Mouse (Mus musculus) heart, postnatal 4 days (tissue): ENCODE data around the gene Rap1b. TPM values are rescaled to one million over a fixed set of nuclear protein-coding genes. Genes with fewer than 3 reads are reported as not detected.

Experiments used
- DNase-seq: peaks from one replicate; pipeline ENCODE4 v3.0.0; 2021
- total RNA-seq, 2 experiments: library from RNA; stranded (reverse); gene quantifications; 2 replicates each; pipeline ENCODE4 v1.2.3; 2021

The Rap1b gene
- total RNA-seq, 2 experiments from 2014 or later, result 101 to 103 TPM

DNA sequence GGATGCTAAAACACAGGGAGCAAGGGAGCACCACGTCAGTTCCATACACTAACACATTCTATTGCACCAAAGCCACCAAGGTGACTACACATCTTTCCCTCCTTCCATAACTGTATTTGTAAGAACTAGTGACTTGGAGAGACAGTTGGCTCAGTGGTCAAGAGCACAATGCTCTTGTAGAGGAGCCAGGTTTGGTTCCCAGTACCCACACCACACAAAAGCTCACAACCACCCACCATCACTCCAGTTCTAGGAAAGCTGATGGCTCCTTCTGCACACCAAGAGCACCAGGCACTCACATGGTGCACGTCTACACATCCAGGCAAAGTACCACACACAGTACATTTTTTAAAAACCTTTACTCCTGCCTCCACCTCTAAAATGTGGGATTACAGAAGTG lies 63.8 kb downstream of the Rap1b start:
- DNase-seq, result no peak

DNA sequence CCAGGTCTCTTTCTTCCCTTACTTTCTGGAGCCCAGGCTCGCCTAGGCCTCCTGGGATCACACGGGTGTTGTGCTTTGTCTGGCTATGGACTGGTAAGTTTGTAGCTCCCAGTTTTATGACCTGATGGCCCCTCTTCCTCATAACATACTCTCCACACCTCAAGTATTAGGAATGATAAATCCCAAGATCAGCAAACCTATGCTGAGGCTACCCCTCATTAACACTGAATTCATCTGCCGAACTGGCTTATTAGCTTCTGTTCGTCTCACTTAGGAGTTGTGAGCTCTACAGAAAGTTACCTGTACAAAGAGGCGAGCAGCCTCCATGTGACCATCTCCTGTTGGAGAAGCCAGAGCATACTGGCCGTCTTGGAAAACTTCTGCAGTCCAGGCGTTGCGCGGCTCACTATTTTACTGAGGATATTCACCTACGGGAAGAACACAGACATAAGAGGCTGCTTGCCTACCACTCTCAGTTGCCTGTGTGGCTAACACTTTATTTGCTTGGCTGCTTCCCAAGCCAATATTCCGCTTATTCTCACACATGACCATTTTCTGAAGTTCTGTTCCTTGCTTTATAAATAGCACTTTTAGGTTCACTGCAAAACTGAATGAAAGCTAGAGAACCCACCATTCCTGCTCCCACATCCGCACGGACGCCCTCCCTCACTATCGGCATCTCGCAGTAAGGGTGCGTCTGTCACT lies 64.7 kb downstream of the Rap1b start:
- DNase-seq, result no peak

DNA sequence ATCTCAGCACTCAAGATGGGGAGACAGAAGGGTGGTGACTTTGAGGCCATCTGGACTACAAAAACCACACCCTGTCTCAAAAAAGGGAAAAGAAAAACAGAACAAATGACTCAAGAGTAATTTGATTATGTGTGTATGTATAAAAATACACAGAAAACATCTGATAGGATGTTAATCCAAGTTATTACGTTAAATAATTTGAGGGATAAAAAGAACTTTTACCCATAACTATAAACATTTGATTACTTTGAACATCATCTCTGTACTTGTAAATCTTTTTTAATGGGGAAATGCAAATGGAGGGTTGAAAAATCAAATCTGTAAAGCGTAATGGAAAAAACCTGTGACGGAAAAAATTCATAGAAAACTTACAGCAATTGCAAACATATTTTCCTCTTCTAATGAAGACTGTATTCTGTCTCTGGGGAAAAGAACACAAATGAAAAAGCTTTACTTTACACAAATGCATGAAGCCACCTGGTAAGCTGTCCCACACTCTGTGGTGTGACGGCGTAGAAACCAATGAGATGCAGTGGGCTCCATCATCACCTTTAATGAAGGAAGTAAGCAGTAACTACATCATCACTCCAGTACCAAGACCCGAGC lies 65.4 kb downstream of the Rap1b start:
- no peak for DNase-seq

DNA sequence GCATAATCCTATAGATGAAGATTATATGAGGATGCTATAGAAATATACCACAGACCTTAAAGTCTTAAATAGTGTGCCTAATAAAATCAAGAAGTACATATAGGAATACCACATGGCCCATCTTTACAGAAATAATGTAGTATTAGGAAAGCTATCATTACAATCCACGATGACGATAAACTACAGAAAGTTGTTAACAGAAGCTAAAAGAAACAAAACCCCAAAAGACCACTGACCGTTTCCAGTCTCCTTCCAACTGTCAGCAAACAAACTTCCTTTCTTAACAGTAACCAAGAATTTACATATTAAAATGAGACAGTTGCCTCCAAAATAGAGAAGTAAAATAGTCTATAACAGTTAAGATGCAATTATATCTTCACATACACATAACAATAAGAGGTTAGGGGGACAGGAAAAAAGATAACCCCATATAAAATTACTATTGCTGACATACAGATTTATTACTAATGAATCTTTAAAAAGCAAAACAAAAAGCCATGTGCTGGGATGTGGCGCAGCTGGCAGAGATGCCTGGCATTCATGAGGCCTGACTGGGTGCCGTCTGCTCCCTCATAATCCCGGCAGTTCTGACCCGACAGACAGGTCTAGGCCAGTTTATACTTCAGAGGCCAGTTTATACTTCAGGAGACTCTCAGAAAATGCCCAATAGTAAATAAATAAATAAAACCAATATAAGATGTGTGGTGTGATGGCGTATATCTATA lies 66.1 kb downstream of the Rap1b start:
- DNase-seq, result no peak

DNA sequence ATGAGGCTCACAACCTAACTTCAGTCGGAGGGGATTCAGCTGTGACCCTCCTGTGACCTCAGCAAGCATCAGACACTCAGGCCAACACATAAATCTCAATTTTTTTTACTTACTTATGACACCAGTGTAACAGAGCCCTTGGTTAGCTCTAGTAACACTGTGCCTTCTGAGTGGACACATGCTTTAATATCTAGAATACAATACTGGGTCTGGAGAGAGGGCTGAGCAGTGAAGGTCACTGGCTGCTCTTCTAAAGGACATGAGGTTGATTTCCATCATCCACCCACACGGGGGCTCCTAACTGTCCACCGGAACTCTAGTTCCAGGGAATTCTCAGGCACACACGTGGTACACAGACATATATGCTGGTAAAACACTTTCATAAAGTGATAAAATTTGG lies 66.9 kb downstream of the Rap1b start:
- no peak for DNase-seq

DNA sequence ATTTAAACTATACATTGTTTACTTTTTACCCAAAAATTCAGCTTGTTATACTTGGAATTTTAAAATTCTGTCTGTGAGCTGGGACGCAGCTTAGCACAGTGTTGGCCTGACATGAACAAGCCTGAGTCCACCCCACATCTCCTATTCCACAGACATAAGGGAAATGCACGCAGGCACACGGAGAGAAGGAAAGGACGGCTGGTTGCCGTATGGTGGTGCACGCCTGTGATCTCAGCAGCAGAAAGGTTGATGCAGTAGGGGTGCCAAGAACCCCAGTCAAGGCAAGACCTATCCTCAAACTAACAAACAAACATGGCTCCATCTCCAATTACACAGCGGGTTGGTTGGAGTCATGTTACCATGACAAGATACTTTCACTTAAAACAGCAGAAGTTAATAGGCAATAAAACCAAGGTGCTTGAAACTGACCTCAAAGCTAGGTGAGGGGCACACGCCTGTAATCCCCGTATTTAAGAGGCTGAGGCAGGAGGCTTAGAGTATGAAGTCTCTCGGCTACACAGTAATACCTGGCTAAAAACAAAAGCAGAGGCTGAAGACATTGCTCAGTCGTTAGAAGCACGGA lies 67.4 kb downstream of the Rap1b start:
- DNase-seq, result no peak

DNA sequence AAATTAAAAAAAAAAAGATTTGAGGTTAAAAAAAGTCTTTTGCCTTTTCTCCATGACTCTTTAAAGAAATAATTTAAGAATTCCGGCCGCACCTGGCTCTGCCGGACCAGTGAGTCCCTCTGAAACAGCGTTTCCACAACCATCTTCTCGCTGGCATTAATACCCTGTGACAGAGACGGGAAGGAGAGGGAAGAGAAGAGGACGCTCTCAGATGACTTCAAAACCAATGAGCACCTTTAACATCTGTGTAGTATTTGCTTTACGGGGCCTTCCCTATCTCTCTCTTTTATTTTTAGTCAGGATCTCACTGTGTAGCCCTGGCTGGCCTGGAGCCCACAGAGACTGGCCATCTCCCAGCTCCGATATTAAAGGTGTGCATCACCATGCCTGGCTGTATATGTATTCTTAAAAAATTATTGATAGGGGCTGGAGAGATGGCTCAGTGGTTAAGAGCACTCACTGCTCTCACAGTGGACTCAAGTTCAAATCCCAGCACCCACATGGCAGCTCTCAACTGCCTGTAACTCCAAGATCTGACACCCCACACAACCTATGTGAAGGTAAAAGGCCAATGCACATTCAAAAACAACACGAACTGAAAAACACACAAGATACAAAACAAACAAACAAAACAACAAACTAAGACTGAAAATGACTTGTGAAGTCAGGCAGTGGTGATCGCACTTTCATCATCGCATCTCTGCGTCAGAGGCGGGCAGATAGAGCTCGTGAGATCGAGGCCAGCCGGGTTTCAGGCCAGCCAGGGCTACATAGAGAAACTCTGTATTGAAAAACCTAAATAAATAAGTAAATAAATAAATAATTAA lies 68.1 kb downstream of the Rap1b start:
- no peak for DNase-seq

DNA sequence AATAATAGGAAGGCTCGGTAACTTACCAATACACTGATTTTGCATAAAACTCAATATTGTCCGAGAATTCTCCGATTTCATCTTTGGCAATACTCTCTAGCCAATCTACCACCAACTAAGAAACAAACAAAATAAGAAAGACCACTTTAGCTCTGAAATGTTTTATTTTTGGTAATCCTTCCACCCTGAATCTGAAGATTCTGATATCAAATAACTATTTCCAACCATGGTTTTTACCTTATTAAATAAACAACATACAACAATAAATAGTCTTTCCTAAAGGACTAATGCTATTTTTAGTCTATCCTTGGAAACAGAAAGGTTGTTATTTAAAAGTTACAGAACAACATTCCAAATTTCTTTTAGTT lies 68.7 kb downstream of the Rap1b start:
- no peak for DNase-seq

DNA sequence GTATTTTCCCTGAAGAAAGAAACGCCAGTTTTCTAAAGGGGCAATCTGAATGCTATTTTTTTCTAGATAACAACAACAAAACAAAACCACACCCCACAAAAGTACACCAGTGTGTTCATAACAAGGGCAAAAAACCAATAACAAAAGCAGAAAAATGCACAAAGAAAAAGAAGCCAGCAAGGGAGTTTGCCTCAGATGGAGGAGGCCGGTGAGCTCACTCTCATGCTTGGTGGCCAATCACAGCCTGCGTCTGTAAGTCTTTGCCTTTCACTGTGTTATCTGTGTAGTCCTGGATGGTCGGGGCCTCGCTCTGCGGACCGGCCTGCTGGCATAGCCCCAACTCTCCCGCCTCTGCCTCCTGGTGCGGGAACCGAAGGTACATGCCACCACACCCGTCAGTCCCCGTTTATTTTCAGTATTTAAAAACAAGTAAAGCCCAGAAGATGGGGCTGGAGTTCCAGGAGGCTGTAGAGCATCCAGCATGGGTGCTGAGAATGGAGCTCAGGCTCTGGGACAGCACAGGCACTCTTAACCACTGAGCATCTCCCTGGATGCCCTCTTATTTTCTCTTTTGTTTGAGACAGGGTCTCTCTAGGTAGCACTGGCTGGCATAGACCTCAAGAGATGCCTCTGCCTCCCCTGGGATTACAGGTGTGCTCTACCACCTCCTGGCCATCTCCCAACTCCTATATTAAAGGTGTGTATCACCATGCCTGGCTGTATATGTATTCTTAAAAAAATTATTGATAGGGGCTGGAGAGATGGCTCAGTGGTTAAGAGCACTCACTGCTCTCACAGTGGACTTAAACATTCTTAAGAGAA lies 69.3 kb downstream of the Rap1b start:
- no peak for DNase-seq

DNA sequence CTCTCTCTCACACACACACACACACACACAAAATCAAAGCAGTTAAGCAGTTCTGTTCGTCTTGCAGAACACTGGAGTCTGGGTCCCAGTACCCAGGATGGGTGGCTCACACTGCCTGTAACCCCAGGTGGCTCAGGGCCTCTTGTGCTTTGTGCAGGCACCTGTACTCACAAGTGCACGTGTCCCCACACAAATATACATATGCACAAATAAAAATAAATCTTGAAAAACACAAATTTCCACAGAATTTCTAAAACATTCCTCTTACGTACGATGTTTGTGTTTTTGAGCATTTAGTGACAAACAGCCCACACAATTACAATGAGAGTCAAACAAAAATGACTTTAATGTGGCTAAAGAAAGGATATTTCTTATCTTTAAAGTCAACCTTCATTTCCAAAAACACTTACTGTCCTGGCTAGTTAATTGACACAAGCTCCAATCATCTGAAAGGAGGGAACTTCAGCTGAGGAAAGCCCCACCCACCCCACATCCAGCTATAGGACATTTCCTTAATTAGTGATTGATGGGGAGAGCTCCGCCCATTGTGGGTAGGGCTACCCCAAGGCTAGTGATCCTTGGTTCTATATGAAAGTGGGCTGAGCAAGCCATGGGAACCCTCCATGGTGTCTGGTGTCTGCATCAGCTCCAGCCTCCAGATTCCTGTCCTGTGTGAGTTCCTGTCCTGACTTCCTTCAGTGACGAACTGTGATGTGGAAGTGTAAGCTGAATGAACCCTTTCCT lies 70.3 kb downstream of the Rap1b start:
- no peak for DNase-seq

DNA sequence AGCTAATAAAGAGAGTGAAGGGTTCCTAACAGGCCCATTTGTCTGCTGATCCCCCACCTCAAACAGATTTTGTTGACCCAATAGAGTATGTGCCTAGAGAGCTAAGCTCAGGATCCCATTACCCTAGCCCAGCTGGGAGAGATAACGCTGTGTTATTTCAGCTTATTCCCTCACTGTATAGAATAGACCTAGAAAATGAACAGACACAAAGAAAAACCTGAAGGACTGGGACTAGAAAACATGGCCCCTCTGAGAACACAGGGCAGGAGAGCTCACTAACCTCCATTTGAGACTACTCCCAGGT lies 71.1 kb downstream of the Rap1b start:
- no peak for DNase-seq

DNA sequence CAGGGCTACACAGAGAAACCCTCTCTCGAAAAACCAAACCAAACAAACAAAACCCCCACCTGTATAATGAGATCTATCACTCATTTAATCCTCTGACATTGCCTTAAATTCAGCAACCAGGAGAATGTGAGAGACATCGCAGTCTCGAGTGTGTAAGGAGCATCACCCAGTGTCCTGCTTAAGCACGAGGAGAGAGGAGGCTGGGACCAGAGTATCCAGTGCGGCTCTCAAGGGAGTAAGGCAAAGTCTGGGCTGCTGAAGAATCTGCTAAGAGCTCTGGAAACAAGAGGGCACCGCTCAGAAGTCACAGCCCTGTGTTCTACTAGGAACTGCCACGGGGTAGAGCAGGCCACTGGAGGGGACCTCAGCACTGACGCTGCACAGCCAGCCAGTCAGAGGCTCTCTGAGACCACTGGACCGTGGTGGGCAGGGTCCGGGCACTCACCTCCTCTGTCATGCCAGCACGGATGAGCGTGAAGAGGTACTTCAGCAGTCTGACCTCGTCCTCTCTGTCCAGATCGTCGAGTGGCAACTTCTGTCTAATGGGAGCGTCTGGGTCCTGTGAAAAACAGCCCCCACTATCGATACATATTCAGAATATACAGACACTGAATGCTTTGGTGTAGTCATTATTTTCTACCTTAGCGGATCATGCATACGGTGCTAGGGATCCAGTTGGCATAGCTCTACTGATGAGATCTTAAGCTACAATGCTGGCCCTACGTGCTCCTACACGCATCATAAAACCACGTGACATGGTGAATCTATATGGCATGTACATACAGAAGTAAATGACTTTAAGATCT lies 71.6 kb downstream of the Rap1b start:
- no peak for DNase-seq

DNA sequence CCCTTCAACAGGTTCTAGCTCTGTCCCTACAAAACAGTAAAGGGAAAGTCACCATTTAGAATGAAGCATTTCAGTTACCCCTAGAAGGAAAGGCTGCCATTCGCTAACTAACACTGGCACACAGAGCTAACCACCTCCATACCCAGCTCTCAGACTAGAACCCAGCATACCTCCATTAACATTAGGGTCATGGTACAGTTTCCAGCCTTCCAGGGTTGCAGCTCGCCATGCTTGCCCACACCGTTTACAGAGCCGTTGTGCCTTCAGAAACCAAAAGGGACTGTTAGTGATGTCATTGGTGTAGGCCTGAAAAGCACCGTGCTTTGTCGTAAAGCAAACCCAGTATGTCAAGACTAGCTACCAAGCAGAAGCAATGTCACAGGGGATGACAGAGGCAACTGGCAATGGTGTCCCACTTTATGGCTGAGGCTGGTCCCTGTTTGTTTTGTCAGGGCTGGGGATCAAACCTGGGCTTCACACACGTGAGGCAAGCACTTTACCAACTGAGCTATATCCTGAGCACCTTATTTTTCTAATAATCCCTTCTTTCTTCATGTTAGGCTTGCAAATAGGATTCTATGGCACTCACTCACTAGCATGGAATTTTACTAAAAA lies 72.6 kb downstream of the Rap1b start:
- no peak for DNase-seq

DNA sequence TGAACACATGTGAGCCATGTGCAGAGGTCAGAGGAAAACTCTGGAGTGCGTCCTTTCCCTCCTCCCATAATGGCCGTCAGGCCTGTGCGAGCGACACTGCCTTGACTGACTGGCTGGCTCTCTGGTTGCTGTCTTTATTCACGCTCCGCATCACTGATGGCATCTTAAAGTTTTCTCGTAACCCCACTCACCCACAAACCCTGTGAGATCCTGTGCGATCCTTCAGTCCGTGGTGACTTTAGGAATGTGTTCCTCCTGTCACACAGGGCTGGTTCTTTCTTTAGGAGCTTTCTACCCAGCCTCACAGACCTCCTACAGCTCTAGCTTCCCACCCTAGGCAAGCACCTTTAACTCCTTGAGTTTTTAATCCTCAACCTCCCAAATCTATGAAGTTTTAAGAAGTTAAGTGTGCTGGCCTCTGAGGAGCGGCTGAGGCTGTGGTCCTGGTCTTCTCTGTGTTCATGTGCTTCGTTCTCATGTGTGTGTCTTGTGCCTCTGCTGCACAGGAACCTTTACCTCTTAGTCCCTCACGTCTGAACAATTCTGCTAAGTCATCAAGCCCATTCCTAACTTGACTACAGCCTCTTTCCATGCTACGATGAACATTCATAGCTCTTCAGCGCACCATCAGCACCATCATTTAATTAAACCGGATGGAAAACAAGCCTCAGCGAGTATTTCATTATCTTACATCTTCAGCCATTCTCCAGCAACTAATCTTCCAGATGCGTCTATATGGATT lies 73.3 kb downstream of the Rap1b start:
- DNase-seq, result no peak

DNA sequence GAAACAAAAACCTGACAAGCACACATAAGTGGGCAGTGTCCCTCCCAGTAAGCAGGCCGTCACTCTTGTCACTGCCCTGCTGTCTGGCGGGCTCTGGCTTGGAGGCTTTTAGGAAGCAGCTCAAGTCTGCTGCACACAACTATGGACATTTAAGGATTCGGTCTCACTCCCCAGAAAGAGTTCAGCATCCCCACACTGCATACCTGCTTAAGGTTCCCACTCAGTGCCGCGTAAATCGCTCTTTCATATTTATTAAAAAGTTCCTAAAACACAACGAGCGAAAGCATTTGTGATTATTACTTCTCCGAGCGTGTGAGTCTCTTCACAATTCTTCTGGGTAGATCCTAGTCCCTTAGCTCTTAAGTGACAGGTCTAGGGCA lies 74.7 kb downstream of the Rap1b start:
- no peak for DNase-seq

DNA sequence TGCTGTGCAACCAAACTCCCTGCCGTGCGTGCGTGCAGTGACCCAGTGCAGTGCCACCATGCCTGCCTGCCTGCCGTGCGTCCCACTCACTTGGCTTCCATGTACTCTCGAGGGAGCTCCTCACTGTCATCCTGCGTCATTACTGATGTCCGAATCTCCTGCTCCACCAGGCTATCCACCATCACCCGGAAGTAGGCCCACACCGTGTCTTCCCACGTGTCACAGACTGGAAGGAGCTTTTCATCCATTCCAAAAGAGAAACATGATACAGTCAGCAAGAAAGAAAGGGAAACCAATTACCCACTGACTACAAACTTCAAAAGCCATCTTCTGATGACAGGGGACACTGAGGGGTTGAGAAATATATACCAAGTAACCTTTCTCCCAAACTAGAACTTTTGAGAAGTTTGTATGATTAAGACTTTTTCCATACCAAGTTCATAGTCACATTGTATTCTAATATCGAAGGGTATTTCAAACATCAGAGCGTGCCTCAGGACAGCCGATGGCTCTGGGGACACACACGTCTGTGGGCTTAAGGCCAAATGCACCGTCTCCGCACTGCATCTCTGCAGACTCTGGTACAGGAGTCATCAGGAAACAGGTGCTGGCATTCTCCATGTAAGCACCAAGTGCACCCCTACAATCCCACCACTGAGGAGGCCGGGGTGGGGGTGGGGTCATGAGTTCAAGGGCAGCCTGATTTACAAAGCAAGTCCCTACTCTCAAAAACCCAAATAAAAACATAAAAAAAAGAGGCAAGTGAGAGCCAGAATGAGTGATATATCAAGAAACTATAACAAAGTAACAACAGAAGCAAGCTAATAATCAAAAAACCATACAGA lies 75.3 kb downstream of the Rap1b start:
- no peak for DNase-seq

DNA sequence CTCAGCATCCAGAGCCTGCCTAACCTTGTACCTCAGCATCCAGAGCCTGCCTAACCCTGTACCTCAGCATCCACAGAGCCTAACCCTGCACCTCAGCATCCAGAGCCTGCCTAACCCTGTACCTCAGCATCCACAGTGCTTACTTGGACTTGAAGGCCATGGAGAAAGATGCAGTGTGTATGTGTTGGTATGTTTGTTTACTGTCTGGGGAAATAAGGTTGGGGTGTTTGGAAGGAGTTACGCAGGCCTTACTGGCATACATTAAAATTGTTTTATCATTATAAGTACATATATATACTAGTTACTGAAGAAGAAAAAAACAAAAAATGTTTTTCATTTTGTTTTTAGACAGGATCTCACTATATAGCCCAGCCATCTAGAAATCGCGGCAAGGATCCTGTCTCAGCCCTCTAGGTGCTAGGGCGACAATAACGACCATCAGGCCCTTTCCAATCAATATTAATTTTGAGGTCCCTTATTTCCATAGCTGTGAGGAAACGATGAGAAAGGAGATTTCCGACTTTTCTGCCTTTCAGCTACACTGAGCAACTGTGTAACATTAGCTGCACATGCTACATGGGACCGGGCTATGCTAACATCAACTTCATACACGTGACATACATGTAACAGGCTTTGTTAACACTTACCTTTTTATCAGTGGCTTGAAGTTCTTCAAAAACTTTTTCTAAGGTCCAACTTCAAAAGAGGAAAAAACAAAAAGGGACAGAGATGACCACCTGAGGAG lies 76.1 kb downstream of the Rap1b start:
- DNase-seq, result no peak

DNA sequence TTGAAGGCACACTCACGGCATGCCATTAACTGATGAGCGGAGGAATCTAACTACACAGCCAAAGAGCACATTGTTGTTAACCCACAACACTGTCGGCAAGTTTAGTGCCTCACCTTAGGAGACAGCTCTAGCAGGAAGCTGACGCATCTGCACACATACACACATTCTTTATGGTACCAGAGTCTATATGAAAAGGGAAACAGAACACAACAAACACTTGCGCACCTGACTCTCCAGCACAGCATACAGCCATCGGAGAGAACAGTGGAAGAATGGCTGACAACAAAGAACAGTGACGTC lies 77.7 kb downstream of the Rap1b start:
- no peak for DNase-seq
